Mouse (Mus musculus): ENCODE data around the gene Slc30a2. TPM values are rescaled to one million over a fixed set of nuclear protein-coding genes. Genes with fewer than 3 reads are reported as not detected.
A peak's percentile ranks its signal among the peaks of the same experiment; 100 is the strongest.
"Not testable (repeated sequence)": the region's sequence is repeated elsewhere in the genome, so short reads cannot be mapped to it uniquely, and the experiment has no call there.

Slc30a2 gene
- polyA plus RNA-seq, 2 experiments from 2014 or later: 0.19 TPM

- peak; percentile 73 for ATAC-seq
These were observed 18.2 kb downstream of the Slc30a2 start for GRCm38 (mm10) chr4:134361215-134361614.

- no peak for ATAC-seq
These were observed 19.1 kb downstream of the Slc30a2 start for GRCm38 (mm10) chr4:134362124-134362523.

- peak; percentile 82 for ATAC-seq
These were observed 19.6 kb downstream of the Slc30a2 start for GRCm38 (mm10) chr4:134362586-134362985.

- ATAC-seq: peak; percentile 38
These were observed 22.3 kb downstream of the Slc30a2 start for GRCm38 (mm10) chr4:134365280-134365679.

GRCm38 (mm10) chr4:134370649-134371221 is 27.8 kb downstream of the Slc30a2 start:
- no peak for ATAC-seq

GRCm38 (mm10) chr4:134371316-134371855 is 28.4 kb downstream of the Slc30a2 start:
- no peak for ATAC-seq

- ATAC-seq: peak; percentile 97
These were observed 29.3 kb downstream of the Slc30a2 start for GRCm38 (mm10) chr4:134372294-134372747.

GRCm38 (mm10) chr4:134373295-134373694 is 30.3 kb downstream of the Slc30a2 start:
- ATAC-seq: no peak

- ATAC-seq: no peak
These were observed 31.3 kb downstream of the Slc30a2 start for GRCm38 (mm10) chr4:134374306-134374705.

- ATAC-seq: no peak
These were observed 35.2 kb downstream of the Slc30a2 start for GRCm38 (mm10) chr4:134378089-134378615.

GRCm38 (mm10) chr4:134379510-134379909 is 36.5 kb downstream of the Slc30a2 start:
- ATAC-seq: no peak

GRCm38 (mm10) chr4:134383750-134384149 is 40.8 kb downstream of the Slc30a2 start, which contains the start of gene Extl1:
Gene Extl1, minus strand, starts transcription at chr4:134383850.
- ATAC-seq: not testable (repeated sequence)

- no peak for ATAC-seq
These were observed 44.3 kb downstream of the Slc30a2 start for GRCm38 (mm10) chr4:134387268-134387667.

GRCm38 (mm10) chr4:134388397-134388796 is 45.4 kb downstream of the Slc30a2 start:
- peak; percentile 51 for ATAC-seq

GRCm38 (mm10) chr4:134391636-134392035 is 48.7 kb downstream of the Slc30a2 start:
- no peak for ATAC-seq

GRCm38 (mm10) chr4:134392595-134392994 is 49.6 kb downstream of the Slc30a2 start:
- no peak for ATAC-seq

GRCm38 (mm10) chr4:134393026-134393425 is 50.0 kb downstream of the Slc30a2 start:
- ATAC-seq: no peak

- no peak for ATAC-seq
These were observed 52.2 kb downstream of the Slc30a2 start for GRCm38 (mm10) chr4:134395142-134395541.

- ATAC-seq: peak; percentile 100
These were observed 53.2 kb downstream of the Slc30a2 start, which contains the start of gene Pafah2 for GRCm38 (mm10) chr4:134395977-134396825. Gene Pafah2, plus strand, starts transcription at chr4:134396320.

- ATAC-seq: no peak
These were observed 54.1 kb downstream of the Slc30a2 start for GRCm38 (mm10) chr4:134397121-134397520.

- ATAC-seq: no peak
These were observed 54.8 kb downstream of the Slc30a2 start for GRCm38 (mm10) chr4:134397732-134398131.

GRCm38 (mm10) chr4:134400206-134400605 is 57.2 kb downstream of the Slc30a2 start:
- no peak for ATAC-seq

- peak; percentile 27 for ATAC-seq
These were observed 58.2 kb downstream of the Slc30a2 start for GRCm38 (mm10) chr4:134401181-134401661.

Data from CD4-positive, CD25-positive, alpha-beta regulatory T cell, adult 4 months (primary cell).